Mouse (Mus musculus) embryo, embryonic 10 days (tissue): ENCODE results near the gene Hexb.
A peak's percentile ranks its signal among the peaks of the same experiment; 100 is the strongest.
"Not testable (repeated sequence)": the region's sequence is repeated elsewhere in the genome, so short reads cannot be mapped to it uniquely, and the experiment has no call there.

ENCODE experiments used
- DNase-seq: peaks from one replicate; pipeline ENCODE4 v3.0.0-alpha.2; 2015; ENCODE audit warnings: low spot score

The Hexb gene

GRCm38 (mm10) chr13:97180113-97180828, 17.9 kb downstream of the Hexb start:
- no peak for DNase-seq

GRCm38 (mm10) chr13:97178943-97179342, 19.2 kb downstream of the Hexb start:
- DNase-seq, result no peak

GRCm38 (mm10) chr13:97176731-97177130, 21.4 kb downstream of the Hexb start:
- no peak for DNase-seq

- no peak for DNase-seq
Measured at GRCm38 (mm10) chr13:97175520-97176264, 22.5 kb downstream of the Hexb start.

GRCm38 (mm10) chr13:97145834-97146233, 52.3 kb downstream of the Hexb start:
- peak; percentile 83 for DNase-seq

GRCm38 (mm10) chr13:97142321-97142720, 55.8 kb downstream of the Hexb start:
- DNase-seq, result no peak

GRCm38 (mm10) chr13:97138404-97138931, 59.7 kb downstream of the Hexb start:
- not testable (repeated sequence) for DNase-seq

GRCm38 (mm10) chr13:97137466-97138400, 60.4 kb downstream of the Hexb start, which contains the start of the genes Gfm2 and Nsa2:
Gene Gfm2 (plus strand): TSS chr13:97137937.
Gene Nsa2 (minus strand): TSS chr13:97137937.
- DNase-seq, result peak; percentile 96

- DNase-seq, result not testable (repeated sequence)
Measured at GRCm38 (mm10) chr13:97130413-97130812, 67.7 kb downstream of the Hexb start.

- DNase-seq, result not testable (repeated sequence)
Measured at GRCm38 (mm10) chr13:97129654-97130053, 68.5 kb downstream of the Hexb start.
